Mouse (Mus musculus): ENCODE results near the gene Rab31.

The Rab31 gene

DNA sequence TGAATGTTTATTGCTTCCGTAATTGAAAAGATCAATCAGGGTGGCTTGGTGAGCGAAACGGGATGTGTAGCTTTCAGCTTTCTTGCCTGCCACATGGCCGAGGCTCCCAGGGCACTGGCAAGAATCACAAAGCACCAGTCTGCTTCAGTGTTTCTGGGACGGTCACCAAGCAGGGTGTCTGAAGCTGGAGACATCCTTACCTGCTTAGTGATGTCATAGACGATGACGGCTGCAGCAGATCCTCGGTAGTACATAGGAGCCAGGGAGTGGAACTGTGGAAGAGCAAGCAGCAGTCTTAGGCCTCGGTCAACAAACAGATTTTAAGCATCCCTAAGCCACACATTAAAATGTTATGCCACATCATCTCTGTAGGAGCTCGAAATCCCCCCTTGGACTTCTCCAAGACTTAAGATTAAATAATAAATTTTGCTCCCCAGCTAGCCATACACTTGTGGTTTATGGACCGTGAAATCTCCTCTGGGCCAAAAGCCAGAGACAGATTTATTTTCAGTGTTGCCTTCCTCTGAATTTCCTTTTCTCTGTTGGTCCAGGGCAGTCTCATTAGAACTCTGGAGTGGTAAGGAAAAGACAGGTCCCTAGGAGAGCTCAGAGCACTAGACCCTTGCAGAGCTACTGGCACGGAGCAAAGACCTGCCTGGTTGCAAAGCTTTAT is 74.6 kb downstream of the Rab31 start:
- no peak for DNase-seq

DNA sequence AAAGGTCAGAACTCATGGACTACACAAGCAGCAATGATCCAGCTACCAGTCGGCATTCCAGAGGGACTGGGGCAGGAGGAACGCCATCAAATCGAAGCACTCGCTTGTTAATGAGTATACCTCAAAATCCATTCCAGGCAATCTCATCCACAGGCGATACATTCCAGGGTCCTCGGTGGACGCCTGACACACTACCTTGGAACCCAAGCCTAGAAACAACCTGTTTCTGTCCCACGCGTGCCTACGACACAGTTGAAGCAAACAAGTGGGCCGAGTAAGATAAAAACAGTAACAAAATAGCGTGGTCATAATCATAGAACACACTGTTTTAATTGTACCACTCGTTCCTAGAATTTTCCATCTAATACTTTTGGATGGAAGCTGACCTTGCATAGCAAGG is 75.6 kb downstream of the Rab31 start:
- DNase-seq = no peak

DNA sequence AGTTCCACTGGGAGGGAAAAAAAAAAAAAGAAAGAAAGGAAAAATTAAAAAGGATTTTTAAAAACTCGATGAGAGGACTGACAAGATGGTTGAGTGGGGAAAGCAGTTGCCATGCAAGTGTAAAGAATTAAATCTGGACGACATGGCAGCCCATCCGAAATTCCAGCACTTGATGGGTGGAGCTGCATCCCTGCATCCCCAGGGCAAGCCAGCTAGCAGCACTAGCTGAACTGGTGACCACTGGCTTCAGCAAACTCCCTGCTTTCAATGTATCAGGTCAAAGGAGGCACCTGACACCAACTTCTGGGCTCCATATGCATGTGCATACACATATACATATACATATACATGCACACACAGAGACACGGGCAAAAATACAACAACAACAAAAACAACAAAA is 80.3 kb downstream of the Rab31 start:
- no peak for DNase-seq

DNA sequence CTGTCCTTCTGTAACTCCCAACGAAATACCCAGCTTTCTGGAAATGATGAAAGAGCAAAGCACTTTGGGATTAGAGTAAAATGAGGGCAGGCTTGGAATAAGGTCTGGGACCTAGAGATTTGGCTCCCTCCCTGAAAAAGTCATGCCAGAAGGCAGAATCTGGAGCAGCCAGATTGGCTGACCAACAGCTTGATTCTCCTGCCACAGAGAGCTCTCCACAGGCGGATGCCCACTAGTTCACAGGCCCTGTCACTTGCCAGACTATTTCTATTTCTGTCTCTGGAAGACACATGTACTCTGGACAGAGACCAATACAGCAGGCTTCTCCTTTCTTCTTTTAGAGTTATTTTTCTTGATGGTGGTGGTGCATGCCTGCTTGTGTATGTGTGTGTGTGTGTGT is 88.8 kb downstream of the Rab31 start:
- no peak for DNase-seq

DNA sequence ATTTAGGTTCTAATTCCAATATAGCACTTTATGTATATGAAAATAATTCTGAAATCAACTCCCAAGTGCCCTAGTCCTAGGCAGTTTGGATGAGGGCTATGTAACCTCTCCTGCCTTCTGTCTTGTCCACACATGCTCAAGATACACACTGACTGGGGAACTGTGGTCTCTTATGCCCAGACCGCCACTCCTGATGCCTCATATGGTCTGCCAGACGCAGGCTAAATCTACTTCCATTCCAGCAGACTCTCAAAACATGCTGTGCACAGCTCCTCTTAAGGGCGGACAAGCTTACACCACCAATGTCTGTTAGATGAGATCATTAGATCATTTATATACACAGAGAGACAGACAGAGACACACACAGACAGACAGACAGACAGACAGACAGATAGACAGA is 89.2 kb downstream of the Rab31 start:
- no peak for DNase-seq

DNA sequence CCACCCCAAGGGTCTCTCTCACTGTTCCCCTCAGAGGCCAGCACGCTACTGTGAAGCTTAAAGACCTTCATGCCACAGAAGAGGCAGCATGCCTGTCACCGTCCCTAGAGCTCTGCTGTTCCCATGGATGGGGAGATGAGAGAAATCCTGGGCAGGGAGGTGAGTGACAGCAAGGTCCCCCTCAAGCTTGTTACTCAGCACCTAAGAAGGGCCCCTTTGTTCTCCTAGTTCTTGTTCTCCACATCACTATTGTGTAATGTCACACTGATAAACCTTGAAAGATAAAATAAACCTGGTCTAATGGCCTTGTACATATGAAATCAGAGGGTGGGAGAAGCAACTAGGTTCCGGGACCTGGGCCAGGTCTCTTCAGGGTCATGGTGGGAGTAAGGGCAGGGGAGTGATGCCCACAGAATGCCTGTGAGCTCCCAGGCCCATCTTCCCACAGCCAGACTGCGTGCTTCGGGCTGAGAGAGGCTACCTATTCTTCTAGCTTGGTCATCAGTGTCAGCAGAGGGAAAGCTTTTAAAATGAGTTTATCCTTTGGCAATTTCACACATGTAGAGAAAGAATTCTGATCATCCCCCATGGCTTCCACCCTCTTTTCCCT is 90.4 kb downstream of the Rab31 start:
- no peak for DNase-seq

DNA sequence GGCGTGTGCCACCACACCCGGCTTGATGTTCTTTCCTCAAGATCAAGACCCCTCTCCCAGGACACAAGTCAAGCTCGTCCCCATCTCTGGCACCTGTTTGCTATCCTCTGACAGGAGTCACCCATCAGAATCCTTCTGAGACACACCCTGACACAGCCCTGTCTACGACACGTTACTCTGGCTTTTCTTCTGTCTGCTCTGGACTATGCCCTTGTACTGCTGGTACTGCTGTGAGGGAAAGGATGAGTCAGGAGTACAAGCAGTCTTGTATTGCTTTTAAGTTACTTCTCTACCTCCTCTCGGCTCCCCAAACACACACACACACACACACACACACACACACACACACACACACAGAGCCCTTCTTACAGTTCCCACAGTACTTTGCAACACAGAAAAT is 91.0 kb downstream of the Rab31 start:
- no peak for DNase-seq

DNA sequence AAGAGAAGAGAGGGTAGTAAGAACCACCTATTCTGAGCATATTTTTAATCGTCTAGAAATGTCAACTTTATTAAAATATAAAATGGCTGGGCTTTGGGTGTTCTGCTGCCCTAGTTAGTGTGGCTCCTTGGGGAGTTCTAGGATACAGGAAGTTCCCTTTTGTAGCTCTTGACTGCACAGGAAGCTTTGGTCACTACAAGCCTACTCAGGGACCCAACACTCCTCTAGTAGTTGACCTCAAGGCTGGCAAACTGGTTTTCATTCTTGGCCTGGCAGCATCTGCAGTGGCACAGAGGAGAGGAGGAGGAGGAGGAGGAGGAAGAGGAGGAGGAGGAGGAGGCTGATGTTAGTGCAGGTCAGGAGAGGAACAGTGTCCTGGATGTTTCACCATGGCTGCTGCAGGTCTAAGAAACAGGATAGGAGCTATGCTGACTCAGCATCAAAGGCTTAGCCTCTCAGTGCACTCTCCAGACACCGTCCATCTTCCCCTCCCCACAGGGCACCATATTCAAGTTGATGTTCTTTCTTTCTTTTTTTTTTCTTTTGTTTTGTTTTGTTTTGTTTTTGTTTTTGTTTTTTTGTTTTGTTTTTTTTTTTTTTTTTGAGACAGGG is 91.6 kb downstream of the Rab31 start:
- no peak for DNase-seq

DNA sequence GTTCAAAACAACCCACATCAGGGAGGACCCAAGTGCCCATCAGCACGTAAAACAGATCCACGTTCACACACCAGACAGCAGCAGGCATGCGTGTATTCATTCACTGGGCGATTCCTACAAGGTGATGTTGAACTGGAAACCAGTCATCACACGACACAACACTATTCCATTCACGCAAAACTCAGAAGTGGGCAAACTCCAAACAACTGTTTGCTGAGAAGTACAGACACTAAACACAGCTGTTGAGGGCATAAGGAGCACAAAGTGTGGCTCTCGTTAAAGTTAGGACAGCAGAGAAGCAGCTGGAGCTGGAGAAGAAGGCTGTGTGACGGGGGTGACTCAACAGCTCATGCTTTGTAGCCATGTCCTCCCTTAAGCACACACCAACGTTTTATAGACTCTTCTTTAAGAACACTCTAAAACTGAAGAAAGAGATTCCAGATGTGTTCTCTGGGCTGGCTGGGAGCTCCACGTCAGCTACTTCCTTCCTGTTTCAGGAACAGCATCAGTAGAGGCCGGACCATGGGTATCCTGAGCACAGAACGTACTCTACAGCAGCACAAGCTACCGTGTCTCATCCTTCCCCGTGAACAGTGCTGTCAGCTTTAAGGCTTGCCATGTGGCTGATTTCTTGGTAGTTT is 92.6 kb downstream of the Rab31 start:
- no peak for DNase-seq

DNA sequence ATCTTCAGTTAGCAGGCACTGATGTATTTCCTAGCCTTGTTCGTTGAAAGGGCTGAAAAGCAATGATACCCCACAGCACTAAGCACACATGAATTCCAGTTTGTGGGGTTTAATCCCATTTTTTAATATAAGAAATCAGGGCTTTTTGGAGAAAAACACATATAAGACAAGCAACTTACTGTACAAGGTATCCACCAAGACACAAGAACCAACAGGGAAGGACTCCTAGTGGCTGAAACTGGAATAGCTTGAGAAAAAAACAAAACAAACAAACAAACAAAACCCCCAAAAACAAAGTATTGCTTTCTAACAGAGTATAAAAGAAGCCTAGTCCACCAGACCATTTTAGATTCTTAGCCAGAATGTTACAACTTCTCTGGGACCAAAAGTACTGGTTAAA is 94.8 kb downstream of the Rab31 start:
- DNase-seq = no peak

DNA sequence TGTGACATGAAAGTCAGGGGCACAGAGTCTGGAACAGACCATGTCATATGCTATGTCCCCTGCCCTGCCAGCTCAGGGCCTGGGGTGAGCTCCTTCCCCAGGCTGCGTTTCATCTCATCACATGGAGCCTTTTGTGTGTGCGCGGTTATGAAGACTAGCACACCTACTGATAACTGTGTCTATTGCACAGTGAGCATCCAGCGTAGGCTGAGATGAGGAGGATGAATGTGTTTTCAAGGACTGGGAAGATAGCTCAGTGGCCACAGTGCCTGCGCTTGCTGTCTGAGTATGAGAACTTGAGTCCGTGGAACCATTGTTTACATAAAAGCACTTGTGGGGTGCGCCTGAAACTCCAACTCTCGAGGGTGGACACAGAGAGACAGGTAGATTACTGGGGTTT is 96.0 kb downstream of the Rab31 start:
- no peak for DNase-seq

DNA sequence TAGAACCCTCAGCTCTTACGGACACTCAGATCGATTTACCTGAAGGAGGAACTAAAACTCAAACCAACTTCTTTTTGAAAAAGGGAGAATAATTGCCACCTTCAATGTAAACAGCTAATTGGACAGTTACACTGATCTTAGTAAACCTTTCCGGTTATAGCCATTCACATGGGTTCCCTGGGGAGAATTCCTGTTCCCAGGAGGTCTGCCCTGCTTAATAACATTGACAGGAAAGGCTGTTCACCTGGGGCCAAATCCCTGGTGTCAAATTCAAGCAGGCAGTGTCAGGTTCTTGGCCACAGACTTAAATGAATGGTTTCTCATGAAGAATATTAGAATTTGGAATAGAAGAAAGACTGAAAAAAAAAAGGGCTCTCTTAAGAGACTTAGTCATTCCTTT is 96.6 kb downstream of the Rab31 start:
- DNase-seq = no peak

DNA sequence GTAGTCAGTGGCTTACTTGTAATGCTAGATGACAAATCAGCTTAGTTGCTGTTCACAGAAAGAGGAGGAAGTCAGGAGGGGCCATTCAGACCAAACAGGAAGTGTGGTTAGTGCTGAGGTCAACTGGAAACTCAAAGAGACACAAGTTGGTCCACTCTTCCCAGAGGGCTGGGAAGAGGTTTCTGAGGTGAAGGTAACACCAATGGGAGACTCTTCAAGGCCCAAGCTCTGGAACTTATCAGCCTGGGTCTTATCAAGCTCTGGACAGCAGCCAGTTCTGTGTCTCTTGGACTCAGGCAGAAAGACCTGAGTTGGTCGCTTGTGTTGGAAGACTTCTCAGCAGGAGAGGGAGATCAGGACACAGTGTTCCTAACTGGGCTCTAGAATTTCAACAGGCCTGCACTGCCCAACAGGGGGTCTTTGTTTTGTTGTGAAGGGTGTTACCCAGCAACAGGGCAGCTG is 97.8 kb downstream of the Rab31 start:
- no peak for DNase-seq

DNA sequence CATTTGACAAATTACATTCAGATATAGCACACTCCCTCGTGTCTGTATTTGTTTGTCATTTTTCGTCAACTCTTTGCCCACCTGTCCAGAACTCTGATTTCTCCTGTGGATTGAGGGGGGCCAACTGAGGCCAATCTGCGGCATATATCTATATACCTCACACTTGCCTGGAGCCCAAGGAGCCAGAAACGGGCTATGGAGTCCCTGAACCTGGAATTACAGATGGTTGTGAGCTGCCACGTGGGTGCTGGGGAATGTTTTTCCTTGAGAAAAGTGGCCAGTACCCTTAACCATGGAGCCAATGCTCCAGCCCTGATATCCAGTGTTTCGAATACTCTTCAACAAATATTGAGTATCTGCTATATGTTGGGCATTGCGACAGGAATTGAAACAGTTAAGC is 99.6 kb downstream of the Rab31 start:
- no peak for DNase-seq

DNA sequence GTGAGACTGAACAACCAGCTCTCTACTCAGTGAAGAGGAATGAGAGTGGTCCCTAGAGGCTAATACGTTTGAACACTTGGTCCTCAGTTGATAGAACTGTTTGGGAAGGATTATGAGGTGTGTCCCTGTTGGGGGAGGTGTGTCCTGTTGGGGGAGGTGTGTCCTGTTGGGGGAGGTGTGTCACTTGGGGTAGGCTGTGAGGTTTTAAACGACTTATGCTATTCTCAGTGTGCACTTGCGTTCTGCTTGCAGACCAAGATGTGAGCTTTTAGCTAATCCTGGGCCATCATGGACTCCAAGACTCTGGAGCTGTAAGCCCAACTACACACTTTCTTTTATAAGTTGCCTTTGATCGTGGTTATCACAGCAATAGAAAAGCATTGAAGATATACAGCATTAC is 103.5 kb downstream of the Rab31 start:
- no peak for DNase-seq

DNA sequence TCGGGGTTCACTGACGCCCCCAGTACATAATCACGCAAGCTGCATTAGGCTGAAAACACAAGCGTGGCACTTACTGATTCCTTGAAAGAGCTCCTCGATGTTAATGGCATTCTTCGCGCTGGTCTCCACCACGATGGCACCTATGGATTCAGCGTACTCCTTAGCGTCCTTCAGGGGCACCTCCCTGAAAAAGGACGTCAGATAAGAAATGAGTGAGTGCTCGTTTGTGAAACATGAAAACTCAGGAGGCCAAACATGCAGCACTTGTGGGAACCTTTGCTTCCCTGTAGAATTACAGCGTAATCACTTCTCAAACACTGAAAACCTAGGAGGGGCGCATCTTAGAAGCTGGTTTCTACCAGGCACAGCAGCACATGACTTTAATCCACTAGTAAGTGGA is 104.8 kb downstream of the Rab31 start:
- no peak for DNase-seq

DNA sequence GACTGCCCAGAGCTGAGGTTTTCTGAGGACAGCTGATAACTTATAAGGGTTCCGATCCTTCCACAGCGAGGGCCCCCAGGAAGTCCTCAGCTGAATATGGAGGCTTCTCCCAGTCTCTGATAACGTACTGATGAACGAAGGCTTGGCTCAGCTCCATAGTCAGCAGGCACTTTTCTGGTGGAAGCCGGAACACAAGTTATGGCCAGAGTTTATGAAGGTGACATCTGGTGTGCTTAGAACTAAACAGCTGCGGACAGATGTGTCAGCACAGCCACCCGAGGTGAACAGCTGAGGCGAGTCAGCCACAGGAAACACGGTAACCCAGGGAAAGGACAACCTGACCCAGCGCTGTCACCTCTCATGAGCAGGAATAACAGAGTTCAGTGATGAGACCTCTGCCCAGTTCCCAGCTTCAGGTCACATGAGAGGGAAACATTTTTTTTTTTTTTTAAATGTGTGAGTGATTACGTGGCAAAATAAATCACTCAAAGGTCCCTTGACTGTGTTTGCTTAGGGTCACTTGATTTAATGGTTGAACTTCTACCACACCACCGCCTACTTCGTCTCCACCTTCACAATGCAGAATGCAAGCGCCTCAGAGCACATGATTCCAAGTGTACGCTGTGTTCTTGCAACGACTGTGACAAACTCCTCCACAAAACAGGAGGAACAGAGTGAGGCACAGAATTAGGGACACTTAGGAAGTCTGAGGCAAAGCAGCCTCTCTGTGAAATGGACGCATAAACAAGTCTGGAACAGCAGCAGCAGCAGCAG is 106.0 kb downstream of the Rab31 start:
- DNase-seq = no peak

DNA sequence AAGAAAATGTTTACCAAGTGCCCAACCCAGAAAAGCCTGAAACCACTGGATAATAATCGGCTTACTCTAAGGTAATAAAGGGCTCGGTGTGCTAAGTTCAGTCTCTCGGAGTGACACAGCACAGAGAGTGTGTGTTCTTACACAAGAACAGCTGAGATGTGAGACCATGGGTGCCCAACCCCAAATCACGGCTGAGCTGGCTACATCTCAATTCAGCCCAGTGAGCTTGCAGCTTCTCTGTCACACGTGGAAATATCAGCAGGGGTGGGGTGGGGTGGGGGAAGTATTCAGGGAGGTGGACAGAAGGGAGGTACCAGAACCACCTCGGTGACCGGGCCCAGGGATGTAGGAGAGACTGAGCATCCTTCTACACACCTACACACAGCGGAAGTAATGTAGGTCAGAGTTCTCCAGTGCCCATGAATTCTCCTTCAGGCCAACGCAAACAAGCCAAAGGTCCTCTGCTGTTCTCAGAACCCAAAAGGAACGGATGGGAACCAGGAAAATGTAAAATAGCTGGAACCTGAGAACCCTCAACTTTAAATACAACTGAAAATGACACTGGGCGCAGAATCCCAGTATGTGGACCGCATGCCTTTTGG is 106.7 kb downstream of the Rab31 start:
- no peak for DNase-seq

DNA sequence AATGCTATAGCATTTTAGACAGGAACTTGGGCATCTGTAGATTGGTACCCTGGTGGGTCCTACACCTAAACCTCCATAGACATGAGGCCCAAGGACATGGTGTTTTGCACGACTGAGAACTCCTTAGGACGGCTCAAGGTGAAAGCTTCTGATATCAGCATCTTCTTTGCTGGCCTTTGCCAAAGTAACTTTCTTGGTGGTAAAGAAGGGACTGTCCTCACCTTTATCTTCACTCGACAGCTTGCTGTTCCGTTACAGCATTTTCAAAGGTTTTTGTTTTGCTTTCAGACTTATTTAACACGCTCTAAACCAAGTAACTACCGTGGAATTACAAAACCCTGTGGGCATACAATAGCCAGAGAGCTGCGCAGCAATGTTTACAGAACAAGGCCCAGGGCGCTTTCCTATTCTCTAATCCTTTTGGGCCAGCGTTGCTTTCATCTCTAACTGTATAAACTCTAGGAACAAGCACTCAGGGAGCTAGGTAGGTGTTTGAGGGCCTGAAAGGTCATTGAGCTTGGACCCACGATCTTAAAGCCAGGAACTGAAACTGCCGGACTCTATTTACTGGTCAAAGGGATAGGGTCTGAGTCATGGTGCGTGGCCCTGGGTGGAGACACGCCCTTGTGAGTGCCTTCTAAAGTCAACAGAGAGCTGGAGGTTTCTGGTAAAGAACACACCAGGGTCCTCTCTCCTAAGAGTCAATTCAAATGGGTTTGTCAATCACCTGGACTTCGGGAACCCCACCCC is 109.0 kb downstream of the Rab31 start:
- DNase-seq = no peak

DNA sequence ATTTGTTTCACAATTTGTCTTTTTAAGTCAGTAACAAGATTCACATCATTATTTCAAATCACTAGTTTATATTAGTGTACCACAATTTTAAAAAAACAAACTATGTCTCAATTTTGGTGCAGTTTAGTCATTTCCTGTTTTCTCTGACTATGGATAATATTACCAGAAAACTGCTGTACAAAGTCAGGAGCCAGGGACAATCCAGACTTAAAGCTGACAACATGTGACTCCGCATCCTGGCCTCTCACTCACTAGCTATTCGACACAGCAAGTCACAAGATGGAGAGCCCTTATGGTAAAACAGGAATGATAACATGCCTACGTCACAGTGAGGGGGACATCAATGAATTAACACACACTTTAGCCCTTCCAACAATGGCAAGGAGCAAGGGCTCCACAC is 109.9 kb downstream of the Rab31 start:
- DNase-seq = no peak

DNA sequence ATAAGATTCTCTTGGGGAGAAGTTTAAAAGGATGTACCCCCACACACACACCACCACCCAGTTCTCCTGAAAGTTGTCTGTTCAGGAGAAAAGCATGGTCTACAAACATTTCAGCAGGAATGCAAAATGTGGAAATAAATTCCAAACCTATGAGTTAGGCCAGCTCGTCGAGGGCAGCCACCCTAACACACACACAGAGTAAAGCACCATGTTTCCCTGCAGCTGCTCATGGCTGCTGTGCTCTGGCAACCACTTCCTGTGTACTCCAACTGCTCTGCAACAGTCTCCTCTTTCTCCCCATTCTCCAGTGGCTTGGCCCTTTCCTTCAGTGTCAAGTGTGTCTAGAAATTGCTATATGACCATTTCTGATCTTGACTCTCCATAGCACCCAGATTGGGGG is 114.1 kb downstream of the Rab31 start:
- peak; percentile 32 for DNase-seq

DNA sequence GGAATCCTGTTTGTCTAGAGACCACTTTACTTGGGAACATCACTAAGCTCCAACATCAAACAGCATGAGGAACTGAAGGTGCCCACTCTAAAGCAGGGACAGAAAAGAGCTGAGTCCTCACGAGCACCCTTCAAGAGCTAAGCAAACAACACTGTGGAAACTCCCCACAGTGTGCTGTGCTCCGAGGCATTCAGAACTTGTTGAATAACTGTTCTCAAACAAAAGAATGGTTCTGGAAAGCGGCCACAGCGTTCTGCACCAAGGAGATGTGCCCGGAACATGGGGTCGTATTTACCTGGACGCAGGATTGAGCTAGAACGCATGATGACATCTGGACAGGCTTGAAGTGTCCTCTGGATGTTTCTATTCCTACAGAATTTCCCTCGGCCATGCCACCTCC is 114.6 kb downstream of the Rab31 start:
- no peak for DNase-seq

All from thymus, postnatal 25 days (tissue).